Mouse (Mus musculus): ENCODE measurements around the gene Endog. TPM values are rescaled to one million over a fixed set of nuclear protein-coding genes. Genes with fewer than 3 reads are reported as not detected.
"Not testable (repeated sequence)": the region's sequence is repeated elsewhere in the genome, so short reads cannot be mapped to it uniquely, and the experiment has no call there.

Endog gene
- 18.3 and 20.7 TPM in 2 replicates for polyA plus RNA-seq (2014; fragmentation: Nextera tagmentation; extraction: Ambion mirVana)

GRCm38 (mm10) chr2:30171371-30171996 is at the start of gene Endog:
Gene Endog (plus strand): TSS chr2:30171493.
- under 1% methylated on average over 75 of the region's 75 CpGs for WGBS

DNA sequence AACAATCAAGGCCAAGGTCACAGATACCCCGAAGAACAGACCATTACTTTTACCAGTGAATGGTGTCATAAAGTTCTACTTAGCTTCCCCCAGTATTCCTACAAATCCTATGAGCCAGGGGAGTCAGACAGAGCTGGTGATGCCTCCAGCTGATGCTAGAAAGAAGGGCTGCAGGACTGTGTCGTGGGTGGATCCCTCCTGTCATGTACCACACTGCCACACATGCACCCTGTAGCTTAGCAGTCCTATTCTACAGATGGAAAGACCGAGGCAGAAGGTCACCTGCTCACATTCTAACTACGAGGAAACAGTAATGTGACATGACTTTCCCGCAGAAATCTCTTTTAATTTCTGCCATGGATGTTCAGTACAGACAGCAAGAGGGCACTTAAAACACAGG is 48.5 kb upstream of the Endog start:
- Histone ChIP-seq H3K9me3 (ENCODE audit: control insufficient read depth, low read length) (no peaks in the 10 kb centered on the region), H3K27ac (replicated peaks; ENCODE audit: low read depth, low read length) (no peak overlapping the region), H3K4me1 (ENCODE audit: control insufficient read depth, insufficient read depth, low read length) (peaks cover 6% of the 10 kb centered on the region), H3K27me3 (ENCODE audit: control insufficient read depth, insufficient read depth, low read length) (no peaks in the 10 kb centered on the region), H3K4me2 (ENCODE audit: low read depth, severe bottlenecking) (no peak overlapping the region), H3K4me3 (ENCODE audit: low read depth, low read length) (no peak overlapping the region), H3K36me3 (ENCODE audit: control insufficient read depth, insufficient read depth, low read length) (no peaks in the 10 kb centered on the region), H3K9ac (ENCODE audit: low read length) (no peak overlapping the region)
- DNase-seq (ENCODE audit: low spot score): no peak
- ATAC-seq (ENCODE audit: insufficient number of reproducible peaks, low FRiP score, low TSS enrichment, low read depth): no peak
- WGBS: 93% methylated on average over 5 of the region's 5 CpGs

More at GRCm38 (mm10) chr2:30171371-30171996, at the start of gene Endog:
- Histone ChIP-seq H3K9me3 (ENCODE audit: control insufficient read depth, low read length) (peaks cover 5% of the 10 kb centered on the region; the same call in 1 of the 2 replicates), H3K27me3 (ENCODE audit: control insufficient read depth, insufficient read depth, low read length) (no peaks in the 10 kb centered on the region), H3K36me3 (ENCODE audit: control insufficient read depth, insufficient read depth, low read length) (peaks cover 23% of the 10 kb centered on the region), H3K4me1 (ENCODE audit: control insufficient read depth, insufficient read depth, low read length) (peaks cover 3% of the 10 kb centered on the region; the same call in 1 of the 2 replicates), H3K27ac (replicated peaks; ENCODE audit: low read depth, low read length) (peak within 1 kb of the TSS; percentile 62), H3K4me3 (ENCODE audit: low read depth, low read length) (peak within 1 kb of the TSS; percentile 73), H3K9ac (ENCODE audit: low read length) (peak within 1 kb of the TSS; percentile 76), H3K4me2 (ENCODE audit: low read depth, severe bottlenecking) (peak within 1 kb of the TSS; percentile 96)
- ATAC-seq (ENCODE audit: insufficient number of reproducible peaks, low FRiP score, low TSS enrichment, low read depth) (peak; percentile 87), DNase-seq (ENCODE audit: low spot score) (peak; percentile 83)

DNA sequence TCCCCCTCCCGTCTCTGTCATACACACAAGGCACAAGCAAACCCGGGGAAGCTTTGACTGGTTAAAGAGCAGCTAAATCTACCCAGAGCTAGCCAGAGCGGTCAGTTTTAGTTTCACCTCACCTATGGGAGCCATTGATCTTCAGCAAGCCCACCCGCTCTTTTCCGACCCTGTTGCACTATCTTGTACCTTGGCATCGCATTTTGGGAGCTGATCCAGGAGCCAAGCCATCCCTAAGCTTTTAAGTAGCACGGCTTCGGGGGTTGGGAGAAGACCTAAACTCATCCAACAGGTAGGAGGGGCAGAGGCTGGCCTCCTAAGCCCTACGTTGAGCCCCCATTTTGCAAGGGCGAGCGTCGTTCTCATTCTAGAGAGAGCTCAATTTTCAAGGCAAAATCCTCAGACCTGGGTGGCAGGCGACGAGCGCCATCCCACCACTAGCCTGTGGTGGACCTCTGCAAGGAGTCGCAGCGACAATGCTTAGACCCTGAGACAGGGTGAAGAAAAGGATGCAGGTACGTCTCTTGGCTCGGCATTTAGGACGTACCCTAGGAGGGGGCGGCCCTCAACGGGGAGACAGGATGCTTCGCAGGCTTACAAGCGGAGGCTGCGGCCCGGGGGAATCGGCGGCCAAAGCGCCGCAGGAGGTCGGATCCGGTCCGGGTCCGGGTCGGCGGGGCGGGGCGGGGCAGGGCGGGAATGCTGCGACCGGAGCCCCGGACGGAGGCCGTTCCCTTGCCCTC is 47.4 kb upstream of the Endog start:
- H3K9ac ChIP-seq (ENCODE audit: low read length): peak overlapping the region; percentile 64
- 0 out of 2 replicates have a peak overlapping the region, but pooled peaks have one; percentile 18 for H3K27ac ChIP-seq (replicated peaks; ENCODE audit: low read depth, low read length)
- no peaks in the 10 kb centered on the region for H3K27me3 ChIP-seq (ENCODE audit: control insufficient read depth, insufficient read depth, low read length)
- 1% methylated on average over 34 of the region's 44 CpGs for WGBS
- no peaks in the 10 kb centered on the region for H3K9me3 ChIP-seq (ENCODE audit: control insufficient read depth, low read length)
- peak overlapping the region; percentile 60 for H3K4me3 ChIP-seq (ENCODE audit: low read depth, low read length)
- DNase-seq (ENCODE audit: low spot score) (no peak), ATAC-seq (ENCODE audit: insufficient number of reproducible peaks, low FRiP score, low TSS enrichment, low read depth) (0 out of 2 replicates have a peak, but pooled peaks have one; percentile 55)
- H3K4me2 ChIP-seq (ENCODE audit: low read depth, severe bottlenecking): peak overlapping the region; percentile 86
- H3K36me3 ChIP-seq (ENCODE audit: control insufficient read depth, insufficient read depth, low read length): no peaks in the 10 kb centered on the region
- peaks cover 6% of the 10 kb centered on the region for H3K4me1 ChIP-seq (ENCODE audit: control insufficient read depth, insufficient read depth, low read length)

DNA sequence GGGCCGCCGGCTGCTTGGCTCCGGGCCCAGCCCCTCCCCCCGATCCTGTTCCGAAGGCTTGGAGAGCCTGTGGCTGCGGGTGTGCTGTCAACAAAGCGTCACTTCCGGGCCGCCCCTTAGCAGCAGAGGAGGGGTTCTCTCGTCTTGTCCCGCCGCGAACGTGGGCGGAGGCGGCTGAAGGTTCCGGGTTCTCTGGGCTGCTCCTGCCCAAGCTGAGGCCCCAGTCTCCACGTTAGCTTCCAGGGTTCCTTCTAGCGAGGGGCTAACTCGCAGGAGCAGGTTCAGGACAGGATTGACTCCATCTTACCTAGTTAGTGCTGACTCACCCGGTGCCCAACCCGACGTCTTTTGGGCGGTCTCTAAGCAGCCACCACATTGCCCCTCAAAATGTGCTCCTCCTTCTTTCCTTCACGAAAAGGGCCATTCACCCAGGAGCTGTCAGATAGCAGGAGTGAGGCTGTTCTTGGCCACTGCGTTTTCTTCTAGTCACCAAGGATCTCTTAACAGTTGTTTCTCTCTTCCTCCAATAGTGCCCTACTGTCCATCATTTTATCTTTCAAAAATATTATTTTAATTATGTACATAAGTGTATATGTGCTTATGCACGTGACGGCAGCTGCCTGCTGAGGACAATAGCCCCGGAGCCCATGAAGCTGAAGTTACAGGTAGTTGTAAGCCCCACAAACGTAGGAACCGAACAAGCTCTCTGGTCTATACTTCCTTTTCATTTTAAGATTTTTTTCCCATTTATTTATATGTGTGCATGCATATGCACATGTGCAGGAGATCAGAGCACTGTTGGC is 46.6 kb upstream of the Endog start, which contains the start of gene Zer1:
Gene Zer1 (minus strand): TSS at position 114 of the 803 bp plus-strand sequence.
- Histone ChIP-seq H3K9me3 (ENCODE audit: control insufficient read depth, low read length) (no peaks in the 10 kb centered on the region), H3K36me3 (ENCODE audit: control insufficient read depth, insufficient read depth, low read length) (no peaks in the 10 kb centered on the region), H3K4me3 (ENCODE audit: low read depth, low read length) (peak within 1 kb of the TSS; percentile 60), H3K9ac (ENCODE audit: low read length) (peak within 1 kb of the TSS; percentile 64), H3K27me3 (ENCODE audit: control insufficient read depth, insufficient read depth, low read length) (no peaks in the 10 kb centered on the region), H3K4me1 (ENCODE audit: control insufficient read depth, insufficient read depth, low read length) (peaks cover 6% of the 10 kb centered on the region), H3K27ac (replicated peaks; ENCODE audit: low read depth, low read length) (peak within 1 kb of the TSS; percentile 53; the same call in 1 of the 2 replicates), H3K4me2 (ENCODE audit: low read depth, severe bottlenecking) (peak within 1 kb of the TSS; percentile 86)
- WGBS: 12% methylated on average over 31 of the region's 31 CpGs
- peak; percentile 94 for ATAC-seq (ENCODE audit: insufficient number of reproducible peaks, low FRiP score, low TSS enrichment, low read depth)
- peak; percentile 94 for DNase-seq (ENCODE audit: low spot score)

GRCm38 (mm10) chr2:30128789-30129188 is 42.5 kb upstream of the Endog start:
- Histone ChIP-seq H3K27me3 (ENCODE audit: control insufficient read depth, insufficient read depth, low read length) (no peaks in the 10 kb centered on the region), H3K9ac (ENCODE audit: low read length) (no peak overlapping the region), H3K9me3 (ENCODE audit: control insufficient read depth, low read length) (no peaks in the 10 kb centered on the region), H3K36me3 (ENCODE audit: control insufficient read depth, insufficient read depth, low read length) (no peaks in the 10 kb centered on the region), H3K4me1 (ENCODE audit: control insufficient read depth, insufficient read depth, low read length) (0 out of 2 replicates have a peak, but pooled peaks cover 5% of the 10 kb centered on the region), H3K4me3 (ENCODE audit: low read depth, low read length) (no peak overlapping the region), H3K27ac (replicated peaks; ENCODE audit: low read depth, low read length) (no peak overlapping the region), H3K4me2 (ENCODE audit: low read depth, severe bottlenecking) (no peak overlapping the region)
- DNase-seq (ENCODE audit: low spot score) (no peak), ATAC-seq (ENCODE audit: insufficient number of reproducible peaks, low FRiP score, low TSS enrichment, low read depth) (no peak)
- WGBS: 38% methylated on average over 2 of the region's 2 CpGs

GRCm38 (mm10) chr2:30130156-30130555 is 41.1 kb upstream of the Endog start:
- no peak overlapping the region for H3K4me3 ChIP-seq (ENCODE audit: low read depth, low read length)
- H3K27ac ChIP-seq (replicated peaks; ENCODE audit: low read depth, low read length): no peak overlapping the region
- 89% methylated on average over 4 of the region's 4 CpGs for WGBS
- H3K9me3 ChIP-seq (ENCODE audit: control insufficient read depth, low read length): no peaks in the 10 kb centered on the region
- no peaks in the 10 kb centered on the region for H3K27me3 ChIP-seq (ENCODE audit: control insufficient read depth, insufficient read depth, low read length)
- DNase-seq (ENCODE audit: low spot score): no peak
- H3K4me1 ChIP-seq (ENCODE audit: control insufficient read depth, insufficient read depth, low read length): peaks cover 10% of the 10 kb centered on the region
- no peak overlapping the region for H3K4me2 ChIP-seq (ENCODE audit: low read depth, severe bottlenecking)
- no peaks in the 10 kb centered on the region for H3K36me3 ChIP-seq (ENCODE audit: control insufficient read depth, insufficient read depth, low read length)
- no peak overlapping the region for H3K9ac ChIP-seq (ENCODE audit: low read length)
- no peak for ATAC-seq (ENCODE audit: insufficient number of reproducible peaks, low FRiP score, low TSS enrichment, low read depth)

GRCm38 (mm10) chr2:30131240-30131639 is 40.1 kb upstream of the Endog start:
- DNase-seq (ENCODE audit: low spot score); ATAC-seq (ENCODE audit: insufficient number of reproducible peaks, low FRiP score, low TSS enrichment, low read depth); H3K4me2 ChIP-seq (ENCODE audit: low read depth, severe bottlenecking); H3K4me3 ChIP-seq (ENCODE audit: low read depth, low read length); H3K27ac ChIP-seq (replicated peaks; ENCODE audit: low read depth, low read length); H3K27me3 ChIP-seq (ENCODE audit: control insufficient read depth, insufficient read depth, low read length); H3K36me3 ChIP-seq (ENCODE audit: control insufficient read depth, insufficient read depth, low read length); H3K9ac ChIP-seq (ENCODE audit: low read length); H3K9me3 ChIP-seq (ENCODE audit: control insufficient read depth, low read length): not testable (repeated sequence)
- 54% methylated on average over 5 of the region's 5 CpGs for WGBS
- peaks cover 10% of the 10 kb centered on the region for H3K4me1 ChIP-seq (ENCODE audit: control insufficient read depth, insufficient read depth, low read length)

Measured in limb, embryonic 11.5 days (tissue).